Mouse (Mus musculus) cortical plate, adult 2 months (tissue): Measurements from ENCODE around the gene Gm4836. TPM values are rescaled to one million over a fixed set of nuclear protein-coding genes. Genes with fewer than 3 reads are reported as not detected.
"Not testable (repeated sequence)": the region's sequence is repeated elsewhere in the genome, so short reads cannot be mapped to it uniquely, and the experiment has no call there.

ENCODE experiments used
- H3K27ac ChIP-seq: fragments of 200-500 bp; 2 replicates; pipeline ENCODE4 v1.5.1; 2012; ENCODE audit warnings: low read length, control low read depth, inconsistent platforms; ENCODE audit not compliant: insufficient read depth
- H3K4me1 ChIP-seq: fragments of 200-500 bp; 2 replicates; pipeline ENCODE4 v1.6.1; 2011; ENCODE audit warnings: low read length; ENCODE audit not compliant: control insufficient read depth, insufficient read depth
- H3K4me3 ChIP-seq: fragments of 200-500 bp; 2 replicates; pipeline ENCODE4 v1.5.1; 2011; ENCODE audit warnings: mild to moderate bottlenecking, low read length, control low read depth; ENCODE audit not compliant: insufficient read depth
- polyA plus RNA-seq: library from polyadenylated mRNA; depleted of rRNA; stranded (reverse); fragments of >200 nt; gene quantifications from 2 replicates; pipeline ENCODE4 v1.2.3, GENCODE M21; 2012; rRNA removed

Gm4836 gene
- not detected in 2 replicates for polyA plus RNA-seq

DNA sequence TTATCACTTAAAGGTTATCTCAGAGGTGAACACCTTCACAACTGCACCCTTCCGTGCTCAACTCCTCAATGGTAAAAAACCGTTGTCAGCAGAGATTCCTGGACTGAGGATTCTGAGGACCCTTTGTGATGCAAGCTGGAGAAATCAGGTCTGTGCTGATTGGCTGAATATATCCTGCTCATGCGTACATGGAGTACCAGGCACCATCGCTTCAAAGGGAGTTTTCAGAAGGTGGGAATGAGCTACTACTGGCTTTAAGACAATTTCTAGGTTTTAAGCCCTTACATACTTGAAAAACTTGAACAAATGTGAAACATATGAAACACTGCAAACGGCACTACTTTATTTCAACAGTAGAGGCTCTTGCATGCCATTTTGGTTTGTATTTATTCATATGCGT is at the start of gene Gm4836:
Gm4836 (minus strand) TSS at position 101 of the 400 bp plus-strand sequence.
- not testable (repeated sequence) for H3K4me1 ChIP-seq, H3K27ac ChIP-seq, H3K4me3 ChIP-seq
